Comparison of ENCODE assay signal across 17 mouse cellular contexts in genomic region chr13:29332640-29333412, GRCm38 (mm10).
A peak's percentile ranks its signal among the peaks of the same experiment; 100 is the strongest.
DNase-seq lines count a peak whose midpoint lies in the region; ATAC-seq and TF ChIP-seq lines count a peak whose summit lies in the region.
"Had no signal": no experiment of that assay in that cellular context is flagged by ENCODE, and none has a peak within 500 bp of the region (broad histone marks: within the 10 kb centered on the region; RNA-seq: fewer than 3 reads in every experiment).

No protein-coding gene starts in this region.

- no peaks in the 10 kb centered on the region for H3K27me3 ChIP-seq in intestine, postnatal 0 days (replicated peaks; ENCODE audit: control insufficient read depth, insufficient read depth, low read length)
- H3K27me3 ChIP-seq: lung, embryonic 15.5 days had no signal

- no peaks in the 10 kb centered on the region for H3K9me3 ChIP-seq in intestine, postnatal 0 days (ENCODE audit: control insufficient read depth)
- H3K9me3 ChIP-seq: lung, embryonic 15.5 days had no signal

- no peak for ATAC-seq in intestine, postnatal 0 days
- ATAC-seq: intestine, embryonic 16.5 days had no signal

- no peak overlapping the region for H3K9ac ChIP-seq in intestine, postnatal 0 days (ENCODE audit: low read depth, low read length)
- H3K9ac ChIP-seq: lung, embryonic 15.5 days had no signal

- no peak overlapping the region for H3K4me3 ChIP-seq in layer of hippocampus, adult 2 months
- no peak overlapping the region for H3K4me3 ChIP-seq in intestine, postnatal 0 days (ENCODE audit: low read depth, low read length)
- H3K4me3 ChIP-seq: erythroblast, embryonic 14.5 days; gastrocnemius, adult 2 months; lung, embryonic 15.5 days had no signal

- 84% methylated on average over 6 of the region's 6 CpGs for whole genome bisulfite sequencing in intestine, postnatal 0 days

- no peak overlapping the region for H3K27ac ChIP-seq in layer of hippocampus, adult 2 months
- no peak overlapping the region for H3K27ac ChIP-seq in intestine, postnatal 0 days (ENCODE audit: low read depth, low read length)
- H3K27ac ChIP-seq: gastrocnemius, adult 2 months; lung, embryonic 15.5 days had no signal

- no peaks in the 10 kb centered on the region for H3K36me3 ChIP-seq in intestine, postnatal 0 days (ENCODE audit: control insufficient read depth, insufficient read depth)
- H3K36me3 ChIP-seq: lung, embryonic 15.5 days had no signal

- H3K4me2 ChIP-seq in intestine, postnatal 0 days (replicated peaks; ENCODE audit: low read depth) = no peak overlapping the region
- H3K4me2 ChIP-seq: liver, embryonic 11.5 days; lung, embryonic 15.5 days had no signal

- DNase-seq in heart, adult 11 months = peak; percentile 83
- DNase-seq in heart, postnatal 25 days (ENCODE audit: low spot score) = no peak
- peak; percentile 14 to 40 for DNase-seq in layer of hippocampus, adult 2 months (ENCODE audit: low spot score in 2 of 2)
- no peak for DNase-seq in layer of hippocampus, postnatal 25 days (ENCODE audit: extremely low spot score in 1 of 2, low spot score in 1 of 2)
- peak; percentile 21 for DNase-seq in cerebellum, adult 8-10 months
- peak; percentile 31 for DNase-seq in layer of hippocampus, adult 9-11 months
- DNase-seq in right cerebral cortex, adult 2 months (ENCODE audit: low spot score in 2 of 2) = no peak
- DNase-seq: adrenal gland, adult 2 months; B cell, adult 2 months; gastrocnemius, adult 2 months; kidney, postnatal 14 days; right cerebral cortex, postnatal 25 days had no signal

- no peak for TF ChIP-seq CTCF in layer of hippocampus, adult 2 months (conservative IDR thresholded peaks at IDR 0.05)
- TF ChIP-seq CTCF in intestine, postnatal 0 days (IDR thresholded peaks at IDR 0.05; ENCODE audit: low read depth) = no peak

- no peaks in the 10 kb centered on the region for H3K4me1 ChIP-seq in intestine, postnatal 0 days (replicated peaks; ENCODE audit: control insufficient read depth, insufficient read depth, low read length)
- H3K4me1 ChIP-seq: lung, embryonic 15.5 days had no signal

- intact Hi-C loops in heart, postnatal 25 days (cut with DNase I) = no loop called here

Comparison
In these comparisons a context has a peak if more than half of its experiments do, and no peak if none do; other contexts are left out.
1. DNase-seq: peak in heart, adult 11 months (single experiment), layer of hippocampus, adult 2 months (2 of 2), cerebellum, adult 8-10 months (single experiment) and layer of hippocampus, adult 9-11 months (single experiment); none in heart, postnatal 25 days (single experiment), layer of hippocampus, postnatal 25 days (0 of 2) and right cerebral cortex, adult 2 months (0 of 2).